Mouse (Mus musculus): ENCODE measurements at regions not wholly inside any gene's neighbourhood (a gene's known extent, or its start where the extent isn't known, plus 50 kb on each side); places are given as distances from the start of the nearest gene placed in this dataset.

GRCm38 (mm10) chr1:152260950-152261349, 125.5 kb downstream of the Tsen15 start:
- H3K79me2 ChIP-seq (replicated peaks; ENCODE audit: control insufficient read depth, extremely low read depth, insufficient read depth, poor library complexity, severe bottlenecking), result no peaks in the 10 kb centered on the region

GRCm38 (mm10) chr1:152258258-152258657, 128.2 kb downstream of the Tsen15 start:
- in situ Hi-C loops (cut with MboI; ENCODE audit: low pct_ligation_motif_present, low pct_unique_long_range_greater_than_20kb, low sequenced_read_pairs) (no loop called here), dilution Hi-C loops (cut with MboI; ENCODE audit: extremely low pct_ligation_motif_present, extremely low pct_unique_long_range_greater_than_20kb, low sequenced_read_pairs) (no loop called here)
- DNase-seq (ENCODE audit: extremely low read depth), result no peak
- peaks cover 0 to 12% of the 10 kb centered on the region in 2 experiments; a peak in 2 of 4 replicates for H3K4me1 ChIP-seq (ENCODE audit: control insufficient read depth in 1 of 2, insufficient read depth in 2 of 2)
- H3K4me3 ChIP-seq (replicated peaks in 1 of 3; ENCODE audit: low read depth in 2 of 3, low read length in 2 of 3, poor library complexity in 1 of 3), result no peak overlapping the region
- no peaks in the 10 kb centered on the region for H3K79me2 ChIP-seq (replicated peaks; ENCODE audit: control insufficient read depth, extremely low read depth, insufficient read depth, poor library complexity, severe bottlenecking)
- no peak for TF ChIP-seq CTCF (conservative IDR thresholded peaks at IDR 0.05 in 1 of 2, IDR thresholded peaks at IDR 0.05 in 1 of 2; ENCODE audit: low read depth in 2 of 2, low read length in 2 of 2)
- no peak for TF ChIP-seq POLR2AphosphoS2 (IDR thresholded peaks at IDR 0.05; ENCODE audit: low read depth, low read length)
- no peak for TF ChIP-seq UBTF (IDR thresholded peaks at IDR 0.05; ENCODE audit: low read depth, low read length)
- no peak for TF ChIP-seq ZNF384 (IDR thresholded peaks at IDR 0.05; ENCODE audit: low read depth, low read length)
- no peak for TF ChIP-seq EP300 (IDR thresholded peaks at IDR 0.05; ENCODE audit: low read length)
- TF ChIP-seq PAX5 (IDR thresholded peaks at IDR 0.05; ENCODE audit: low read length), result no peak
- no peak for TF ChIP-seq JUN (IDR thresholded peaks at IDR 0.05; ENCODE audit: insufficient read depth, low read depth, low read length)
- no peak for TF ChIP-seq KAT2A (IDR thresholded peaks at IDR 0.05; ENCODE audit: insufficient replicate concordance, low read length)
- no peak for TF ChIP-seq ZMIZ1 (IDR thresholded peaks at IDR 0.05; ENCODE audit: low read depth, low read length)
- TF ChIP-seq MAZ (IDR thresholded peaks at IDR 0.05; ENCODE audit: low read depth, low read length), result no peak
- TF ChIP-seq HCFC1 (IDR thresholded peaks at IDR 0.05; ENCODE audit: low read depth, low read length), result no peak
- TF ChIP-seq SMC3 (IDR thresholded peaks at IDR 0.05; ENCODE audit: low read depth, low read length), result no peak
- no peak for TF ChIP-seq BHLHE40 (IDR thresholded peaks at IDR 0.05; ENCODE audit: low read depth, low read length)
- no peak for TF ChIP-seq ELF1 (IDR thresholded peaks at IDR 0.05; ENCODE audit: low read depth, low read length)
- no peak for TF ChIP-seq TBP (conservative IDR thresholded peaks at IDR 0.05; ENCODE audit: low read depth, low read length)
- no peak for TF ChIP-seq POLR2A (IDR thresholded peaks at IDR 0.05; ENCODE audit: low read depth, low read length)
- no peak overlapping the region for H3K9ac ChIP-seq (ENCODE audit: insufficient read depth, low read depth)
- H3K36me3 ChIP-seq (replicated peaks in 1 of 2; ENCODE audit: control insufficient read depth in 1 of 2, insufficient read depth in 1 of 2, low read length in 1 of 2), result no peaks in the 10 kb centered on the region
- H3K4me2 ChIP-seq (ENCODE audit: insufficient read depth, low read depth, poor library complexity, severe bottlenecking), result no peak overlapping the region
- no peaks in the 10 kb centered on the region for H3K27me3 ChIP-seq (replicated peaks)
- H3K27ac ChIP-seq (ENCODE audit: insufficient read depth, low read depth), result no peak overlapping the region
- no peaks in the 10 kb centered on the region for H3K9me3 ChIP-seq (replicated peaks; ENCODE audit: low read length)

More at GRCm38 (mm10) chr1:152260950-152261349, 125.5 kb downstream of the Tsen15 start:
- H3K4me1 ChIP-seq (ENCODE audit: control insufficient read depth in 1 of 2, insufficient read depth in 2 of 2), result no peaks in the 10 kb centered on the region
- no peaks in the 10 kb centered on the region for H3K36me3 ChIP-seq (replicated peaks in 1 of 2; ENCODE audit: control insufficient read depth in 1 of 2, insufficient read depth in 1 of 2, low read length in 1 of 2)
- no peak overlapping the region for H3K4me3 ChIP-seq (replicated peaks in 1 of 3; ENCODE audit: low read depth in 2 of 3, low read length in 2 of 3, poor library complexity in 1 of 3)
- no peak for DNase-seq (ENCODE audit: extremely low read depth)
- in situ Hi-C loops (cut with MboI; ENCODE audit: low pct_ligation_motif_present, low pct_unique_long_range_greater_than_20kb, low sequenced_read_pairs) (no loop called here), dilution Hi-C loops (cut with MboI; ENCODE audit: extremely low pct_ligation_motif_present, extremely low pct_unique_long_range_greater_than_20kb, low sequenced_read_pairs) (no loop called here)
- H3K27me3 ChIP-seq (replicated peaks), result no peaks in the 10 kb centered on the region
- H3K4me2 ChIP-seq (ENCODE audit: insufficient read depth, low read depth, poor library complexity, severe bottlenecking), result no peak overlapping the region
- TF ChIP-seq SIN3A (IDR thresholded peaks at IDR 0.05; ENCODE audit: low read length) (no peak), ZNF384 (IDR thresholded peaks at IDR 0.05; ENCODE audit: low read depth, low read length) (no peak), KAT2A (IDR thresholded peaks at IDR 0.05; ENCODE audit: insufficient replicate concordance, low read length) (no peak), SMC3 (IDR thresholded peaks at IDR 0.05; ENCODE audit: low read depth, low read length) (no peak; the same call in 1 of the 2 replicates), CTCF (conservative IDR thresholded peaks at IDR 0.05 in 1 of 2, IDR thresholded peaks at IDR 0.05 in 1 of 2; ENCODE audit: low read depth in 2 of 2, low read length in 2 of 2) (no peak; a peak in 1 of 4 replicates), MYC (IDR thresholded peaks at IDR 0.05; ENCODE audit: low read depth, low read length) (no peak), POLR2A (IDR thresholded peaks at IDR 0.05; ENCODE audit: low read depth, low read length) (no peak), ZKSCAN1 (IDR thresholded peaks at IDR 0.05; ENCODE audit: borderline replicate concordance, low read depth, low read length) (no peak), TBP (conservative IDR thresholded peaks at IDR 0.05; ENCODE audit: low read depth, low read length) (no peak), MAZ (IDR thresholded peaks at IDR 0.05; ENCODE audit: low read depth, low read length) (no peak), RAD21 (IDR thresholded peaks at IDR 0.05; ENCODE audit: low read depth, low read length) (no peak; the same call in 1 of the 2 replicates), ETS1 (conservative IDR thresholded peaks at IDR 0.05; ENCODE audit: low read depth, low read length) (no peak), E2F4 (IDR thresholded peaks at IDR 0.05; ENCODE audit: insufficient replicate concordance, low read depth, low read length) (no peak), IRF4 (IDR thresholded peaks at IDR 0.05; ENCODE audit: low read depth, low read length) (no peak), POLR2AphosphoS2 (IDR thresholded peaks at IDR 0.05; ENCODE audit: low read depth, low read length) (no peak), GABPA (IDR thresholded peaks at IDR 0.05; ENCODE audit: insufficient replicate concordance, low read depth, low read length) (no peak)
- no peak overlapping the region for H3K27ac ChIP-seq (ENCODE audit: insufficient read depth, low read depth)
- no peak overlapping the region for H3K9ac ChIP-seq (ENCODE audit: insufficient read depth, low read depth)
- H3K9me3 ChIP-seq (replicated peaks; ENCODE audit: low read length), result no peaks in the 10 kb centered on the region

Data from CH12.LX (cell line).